Mouse (Mus musculus) MEL (cell line): ENCODE measurements around the gene Glipr2. TPM values are rescaled to one million over a fixed set of nuclear protein-coding genes. Genes with fewer than 3 reads are reported as not detected.

Experiments
- DNase-seq: peaks from one replicate; pipeline ENCODE4 v3.0.0; 2011; ENCODE audit warnings: low read depth, low spot score
- H3K27ac ChIP-seq: 2 replicates; pipeline ENCODE4 v1.5.1; 2012; ENCODE audit warnings: low read depth, mild to moderate bottlenecking, control low read depth, low read length, moderate library complexity; ENCODE audit not compliant: control insufficient read depth
- H3K27me3 ChIP-seq, 2 experiments: fragments of 150-350 bp in 1 of 2; sonication (generic) in 1 of 2; 2 replicates each; pipeline ENCODE4 v1.6.1; 2012; ENCODE audit warnings: low read length in 2 of 2, mild to moderate bottlenecking in 2 of 2, improper control_type of control experiment in 1 of 2, moderate library complexity in 1 of 2; ENCODE audit not compliant: insufficient read depth in 2 of 2, control insufficient read depth in 1 of 2
- H3K36me3 ChIP-seq, 2 experiments: 2 replicates each; pipeline ENCODE4 v1.6.1; 2012 to 2014; ENCODE audit warnings: low read length in 2 of 2, improper control_type of control experiment in 1 of 2, inconsistent platforms in 1 of 2, mild to moderate bottlenecking in 1 of 2; ENCODE audit not compliant: insufficient read depth in 2 of 2, control insufficient read depth in 1 of 2
- H3K4me1 ChIP-seq, 2 experiments: fragments of 150-350 bp in 1 of 2; sonication (generic) in 1 of 2; 2 replicates each; pipeline ENCODE4 v1.6.1; 2012; ENCODE audit warnings: low read length in 2 of 2, improper control_type of control experiment in 1 of 2, mild to moderate bottlenecking in 1 of 2; ENCODE audit not compliant: insufficient read depth in 2 of 2, control insufficient read depth in 1 of 2
- H3K4me3 ChIP-seq, 2 experiments: fragments of 150-350 bp in 1 of 2; sonication (generic) in 1 of 2; 2 replicates each; pipeline ENCODE4 v1.5.1; 2012; ENCODE audit warnings: low read depth in 2 of 2, low read length in 2 of 2, mild to moderate bottlenecking in 2 of 2, moderate library complexity in 2 of 2, control low read depth in 1 of 2, improper control_type of control experiment in 1 of 2; ENCODE audit not compliant: control insufficient read depth in 1 of 2, insufficient read depth in 1 of 2
- H3K79me2 ChIP-seq: 2 replicates; pipeline ENCODE4 v1.6.1; 2012; ENCODE audit warnings: mild to moderate bottlenecking, low read length, moderate library complexity; ENCODE audit not compliant: control insufficient read depth, poor library complexity, insufficient read depth
- H3K9ac ChIP-seq: 2 replicates; pipeline ENCODE4 v1.6.1; 2012; ENCODE audit warnings: low read depth, mild to moderate bottlenecking, control low read depth, low read length, moderate library complexity; ENCODE audit not compliant: control insufficient read depth, poor library complexity, severe bottlenecking
- H3K9me3 ChIP-seq: fragments of 150-350 bp; sonication (generic); replicated peaks from 2 replicates; pipeline ENCODE4 v1.6.1; 2012; ENCODE audit warnings: mild to moderate bottlenecking, low read length, improper control_type of control experiment, moderate library complexity; ENCODE audit not compliant: insufficient read depth
- BHLHE40 ChIP-seq: IDR thresholded peaks from 2 replicates; pipeline ENCODE4 v1.6.1; 2012; ENCODE audit warnings: low read depth, mild to moderate bottlenecking, inconsistent platforms, low read length, improper control_type of control experiment, borderline replicate concordance
- ELF1 ChIP-seq: IDR thresholded peaks from 2 replicates; pipeline ENCODE4 v1.6.1; 2014; ENCODE audit warnings: low read depth, mild to moderate bottlenecking, inconsistent platforms, low read length, improper control_type of control experiment, moderate library complexity
- EP300 ChIP-seq, 2 experiments: IDR thresholded peaks; 2 replicates each; pipeline ENCODE4 v1.6.1; 2011; ENCODE audit warnings: improper control_type of control experiment in 2 of 2, low read length in 2 of 2, low read depth in 1 of 2, mild to moderate bottlenecking in 1 of 2
- ETS1 ChIP-seq: IDR thresholded peaks from 2 replicates; pipeline ENCODE4 v1.6.1; 2012; ENCODE audit warnings: low read depth, mild to moderate bottlenecking, inconsistent platforms, low read length, improper control_type of control experiment, moderate library complexity
- GABPA ChIP-seq: IDR thresholded peaks from 2 replicates; pipeline ENCODE4 v1.6.1; 2012; ENCODE audit warnings: low read depth, mild to moderate bottlenecking, inconsistent platforms, low read length, improper control_type of control experiment, moderate library complexity
- GATA1 ChIP-seq: IDR thresholded peaks from 2 replicates; pipeline ENCODE4 v1.6.1; 2011; ENCODE audit warnings: low read depth, low read length, improper control_type of control experiment
- MAZ ChIP-seq: IDR thresholded peaks from 2 replicates; pipeline ENCODE4 v1.6.1; 2012; ENCODE audit warnings: low read depth, mild to moderate bottlenecking, inconsistent platforms, low read length, improper control_type of control experiment
- MEF2A ChIP-seq: IDR thresholded peaks from 2 replicates; pipeline ENCODE4 v1.6.1; 2014; ENCODE audit warnings: low read depth, mild to moderate bottlenecking, inconsistent platforms, low read length, improper control_type of control experiment; ENCODE audit not compliant: poor library complexity, insufficient replicate concordance, severe bottlenecking; ENCODE audit errors: extremely low read depth
- MXI1 ChIP-seq: IDR thresholded peaks from 2 replicates; pipeline ENCODE4 v1.6.1; 2011; ENCODE audit warnings: mild to moderate bottlenecking, low read depth, low read length, improper control_type of control experiment
- NRF1 ChIP-seq: IDR thresholded peaks from 2 replicates; pipeline ENCODE4 v1.6.1; 2014; ENCODE audit warnings: low read depth, mild to moderate bottlenecking, inconsistent platforms, low read length, improper control_type of control experiment, moderate library complexity; ENCODE audit not compliant: poor library complexity, insufficient read depth, severe bottlenecking
- POLR2AphosphoS2 ChIP-seq: IDR thresholded peaks from 2 replicates; pipeline ENCODE4 v1.6.1; 2011; ENCODE audit warnings: low read length, improper control_type of control experiment
- RAD21 ChIP-seq: IDR thresholded peaks from 2 replicates; pipeline ENCODE4 v1.6.1; 2011; ENCODE audit warnings: mild to moderate bottlenecking, low read depth, low read length, improper control_type of control experiment
- SMC3 ChIP-seq: IDR thresholded peaks from 2 replicates; pipeline ENCODE4 v1.6.1; 2011; ENCODE audit warnings: low read depth, low read length, improper control_type of control experiment
- TCF12 ChIP-seq: IDR thresholded peaks from 2 replicates; pipeline ENCODE4 v1.6.1; 2014; ENCODE audit warnings: low read depth, mild to moderate bottlenecking, inconsistent platforms, low read length, improper control_type of control experiment, moderate library complexity
- ZMIZ1 ChIP-seq: IDR thresholded peaks from 2 replicates; pipeline ENCODE4 v1.6.1; 2012; ENCODE audit warnings: low read depth, mild to moderate bottlenecking, inconsistent platforms, low read length, improper control_type of control experiment, moderate library complexity
- polyA plus RNA-seq, 2 experiments: library from polyadenylated mRNA; stranded (reverse) in 1 of 2; unstranded in 1 of 2; fragments of >175 nt in 1 of 2; fragments of >200 nt in 1 of 2; gene quantifications; 2 replicates each; pipeline versions ENCODE4 v1.2.1 to v1.2.4; 2012; ENCODE audit warnings: low replicate concordance in 2 of 2, low read depth in 1 of 2; ENCODE audit not compliant: insufficient read length in 2 of 2, insufficient read depth in 1 of 2, missing spikeins in 1 of 2
- total RNA-seq: library from RNA; depleted of rRNA; stranded (reverse); fragments of 300-350 nt; gene quantifications from 2 replicates; pipeline ENCODE4 v1.2.3, GENCODE M21; 2012

Glipr2 gene
- total and polyA plus RNA-seq, 3 experiments = 22.8 to 25.0 TPM; not detected in 1

GRCm38 (mm10) chr4:43964326-43964833, 7.2 kb downstream of the Glipr2 start (continued):
- peak; percentile 88; the same call in 1 of the 2 replicates for TF ChIP-seq MAZ
- TF ChIP-seq GATA1 = peak; percentile 86
- TF ChIP-seq GABPA = no peak
- TF ChIP-seq RAD21 = no peak
- TF ChIP-seq BHLHE40 = peak; percentile 73; the same call in 1 of the 2 replicates
- TF ChIP-seq SMC3 = 0 out of 2 replicates have a peak, but pooled peaks have one; percentile 3
- TF ChIP-seq POLR2AphosphoS2 = peak; percentile 81
- TF ChIP-seq ZMIZ1 = peak; percentile 95
- TF ChIP-seq MEF2A = 0 out of 2 replicates have a peak, but pooled peaks have one; percentile 52
- TF ChIP-seq TCF12 = peak; percentile 90
- TF ChIP-seq NRF1 = 0 out of 2 replicates have a peak, but pooled peaks have one; percentile 23
- TF ChIP-seq MXI1 = peak; percentile 49

- Histone ChIP-seq H3K9me3 (no peaks in the 10 kb centered on the region), H3K36me3 (peaks cover 0 to 51% of the 10 kb centered on the region in 2 experiments; a peak in 2 of 4 replicates)
- peak; percentile 59 for DNase-seq
- 0 out of 2 replicates have a peak, but pooled peaks have one; percentile 30 for TF ChIP-seq ZMIZ1
- peak; percentile 58; the same call in 1 of the 2 replicates for TF ChIP-seq ELF1
- 0 out of 2 replicates have a peak, but pooled peaks have one; percentile 14 for TF ChIP-seq ETS1
- TF ChIP-seq EP300 (IDR thresholded peaks at IDR 0.05; ENCODE audit: low read depth in 1 of 2, low read length in 2 of 2) = no peak
- TF ChIP-seq, all 39 proteins: peak for 3
- peak overlapping the region; percentile 70 for H3K9ac ChIP-seq
- H3K79me2 ChIP-seq = peaks cover 3% of the 10 kb centered on the region
- peaks cover 30 to 64% of the 10 kb centered on the region in 2 experiments for H3K4me1 ChIP-seq
- peak overlapping the region in 1 of 2 experiments; percentile 33; a peak in 2 of 4 replicates for H3K4me3 ChIP-seq
- no peaks in the 10 kb centered on the region for H3K27me3 ChIP-seq
- H3K27ac ChIP-seq = peak overlapping the region; percentile 94
These were observed 7.9 kb downstream of the Glipr2 start for GRCm38 (mm10) chr4:43964951-43965684.
